Mouse (Mus musculus) gastrocnemius, postnatal 25 days (tissue): ENCODE data around the gene Pla2g15. TPM values are rescaled to one million over a fixed set of nuclear protein-coding genes. Genes with fewer than 3 reads are reported as not detected.
"Not testable (repeated sequence)": the region's sequence is repeated elsewhere in the genome, so short reads cannot be mapped to it uniquely, and the experiment has no call there.

Experiments
- DNase-seq: peaks from one replicate; pipeline ENCODE4 v3.0.0; 2022
- total RNA-seq, 2 experiments: library from RNA; stranded (reverse); gene quantifications; 1 replicate in 1 of 2; 2 replicates in 1 of 2; pipeline ENCODE4 v1.2.3; 2021

Gene Pla2g15
- total RNA-seq, 2 experiments from 2014 or later, result 2.9 to 3.8 TPM

DNA sequence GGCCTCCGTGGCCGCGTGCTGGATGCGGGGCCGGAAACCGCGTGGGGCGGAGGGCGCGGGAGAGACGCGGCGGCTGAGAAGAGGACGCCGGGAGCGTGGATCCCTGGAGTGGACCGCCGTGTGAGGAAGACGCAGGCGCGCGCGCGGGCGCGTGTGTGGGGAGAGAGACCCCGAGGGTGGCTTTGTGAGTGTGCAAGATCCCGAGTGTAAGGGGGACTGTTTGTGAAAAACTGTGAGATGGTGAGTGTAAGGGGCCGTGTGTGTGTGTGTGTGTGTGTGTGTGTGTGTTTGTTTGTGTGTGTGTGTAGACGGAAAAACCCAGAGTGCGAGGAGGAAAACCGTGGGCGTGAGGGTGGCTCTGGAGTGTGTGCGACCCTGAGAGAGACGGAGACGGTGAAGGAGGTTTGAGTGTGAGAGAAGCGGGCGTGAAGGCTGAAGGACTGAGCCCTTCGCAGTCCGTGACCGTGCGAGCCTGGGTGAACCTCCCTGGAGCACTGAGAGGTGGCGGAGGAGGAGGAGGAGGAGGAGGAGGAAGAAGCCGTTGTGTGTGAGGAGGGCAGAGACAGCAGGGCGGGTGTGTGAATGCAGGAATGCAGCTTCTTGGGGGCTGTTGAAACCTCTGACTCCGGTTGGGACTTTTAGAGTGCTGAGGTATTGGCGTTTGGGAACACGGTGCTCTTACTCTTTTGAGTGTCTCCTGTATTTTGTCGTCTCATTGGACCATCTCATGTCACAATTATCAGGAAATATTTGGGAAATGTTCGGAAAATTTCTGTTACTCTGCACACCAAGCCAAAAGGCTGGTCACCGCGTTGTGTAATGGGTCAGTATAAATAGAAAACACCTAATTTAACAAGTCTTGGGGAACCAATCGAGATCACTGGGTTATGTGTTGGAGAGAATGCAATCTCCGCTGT lies 19.1 kb downstream of the Pla2g15 start:
- DNase-seq, result peak; percentile 25

- DNase-seq, result no peak
These were observed 19.8 kb downstream of the Pla2g15 start for GRCm38 (mm10) chr8:106169934-106170480.

DNA sequence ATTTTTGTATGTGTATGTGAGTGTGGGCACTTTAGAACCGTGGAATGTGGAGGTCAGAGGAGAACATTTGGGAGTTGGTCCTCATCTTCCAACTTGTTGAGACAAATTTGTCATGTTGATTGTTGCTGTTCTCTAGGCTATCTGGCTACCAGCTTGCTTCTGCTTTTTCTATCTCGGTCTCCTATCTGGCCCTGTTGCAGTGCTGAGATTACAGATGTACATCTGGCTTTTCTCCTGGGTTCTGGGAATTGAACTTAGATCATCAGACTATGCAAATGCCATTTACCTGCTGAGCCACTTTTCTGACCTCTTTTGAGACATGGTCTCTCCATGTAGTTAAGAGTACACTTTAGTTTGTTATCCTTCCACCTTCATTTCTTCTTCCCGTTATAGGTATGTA lies 23.4 kb downstream of the Pla2g15 start:
- DNase-seq, result no peak

GRCm38 (mm10) chr8:106176891-106177290 lies 26.7 kb downstream of the Pla2g15 start:
- no peak for DNase-seq

DNA sequence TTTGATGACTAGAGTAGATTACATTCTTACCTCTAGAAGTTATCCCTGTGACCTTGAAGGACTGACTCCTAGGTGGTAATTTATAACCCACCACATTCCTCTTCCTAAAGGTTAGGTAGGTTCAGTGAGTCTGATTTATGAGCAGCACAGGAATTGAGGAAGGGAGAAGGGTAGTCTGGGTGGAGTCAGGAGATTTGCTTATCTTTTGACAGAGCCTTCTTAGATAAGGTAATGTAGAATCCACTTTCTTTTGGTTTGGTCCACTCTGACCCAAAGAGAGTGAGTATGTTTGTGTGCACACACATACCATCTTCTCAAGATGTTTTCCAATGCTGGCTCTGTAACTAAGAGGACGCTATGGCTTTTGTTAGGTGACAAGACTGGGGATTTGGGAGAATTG lies 27.4 kb downstream of the Pla2g15 start:
- no peak for DNase-seq

GRCm38 (mm10) chr8:106178428-106178827 lies 28.2 kb downstream of the Pla2g15 start:
- no peak for DNase-seq

DNA sequence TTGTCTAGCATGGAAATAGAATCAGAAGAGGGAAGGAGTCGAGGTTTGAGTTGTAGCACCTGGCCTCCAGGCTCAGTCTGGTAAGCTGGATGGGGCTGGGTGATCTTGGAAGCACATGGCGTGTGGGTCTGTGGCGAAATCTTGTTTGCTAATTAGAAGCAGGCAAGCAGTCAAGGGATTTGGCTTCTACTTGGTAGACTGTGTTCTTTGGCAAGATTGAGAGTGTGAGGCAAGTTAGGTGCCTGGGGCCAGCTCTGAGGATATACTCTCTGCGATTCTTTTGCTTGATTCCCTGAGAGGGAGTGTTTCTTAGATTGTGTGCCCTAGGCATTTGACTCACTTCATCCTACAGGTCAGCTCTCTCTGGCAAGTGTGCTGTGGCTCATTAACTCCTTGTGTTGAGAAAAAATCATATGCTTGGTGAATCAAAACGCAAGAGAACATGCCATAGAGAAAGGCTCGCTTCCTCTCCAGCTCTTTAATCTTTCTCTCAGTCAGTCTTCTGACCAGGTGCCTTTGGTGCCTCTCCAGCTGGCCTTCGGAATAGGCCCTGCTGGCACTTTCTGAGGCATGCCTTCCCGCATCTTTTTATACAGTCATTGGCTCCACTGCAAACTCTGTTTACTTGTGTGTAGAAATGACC lies 35.5 kb downstream of the Pla2g15 start:
- DNase-seq, result peak; percentile 70

DNA sequence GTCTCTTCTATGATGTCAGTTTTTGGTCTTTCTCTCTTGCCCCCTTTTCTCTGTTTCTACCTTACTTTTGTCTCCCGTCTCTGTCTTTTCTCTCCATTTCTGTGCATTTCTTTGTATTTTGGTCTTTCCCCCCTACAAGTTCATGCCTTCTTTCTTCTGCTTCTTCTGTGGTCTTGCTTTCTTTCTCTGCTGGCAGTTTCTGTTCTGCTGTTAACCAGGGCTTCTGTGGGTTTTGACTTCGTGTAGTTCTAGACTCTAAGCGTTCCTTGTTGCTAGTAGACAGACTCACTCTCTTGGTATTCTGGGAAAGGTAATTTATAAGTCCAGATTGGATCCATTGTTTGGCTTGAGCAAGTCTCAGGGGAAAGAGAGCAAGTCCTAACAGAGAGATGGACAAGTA lies 36.2 kb downstream of the Pla2g15 start:
- DNase-seq, result no peak

- no peak for DNase-seq
These were observed 39.0 kb downstream of the Pla2g15 start for GRCm38 (mm10) chr8:106189162-106189561.

DNA sequence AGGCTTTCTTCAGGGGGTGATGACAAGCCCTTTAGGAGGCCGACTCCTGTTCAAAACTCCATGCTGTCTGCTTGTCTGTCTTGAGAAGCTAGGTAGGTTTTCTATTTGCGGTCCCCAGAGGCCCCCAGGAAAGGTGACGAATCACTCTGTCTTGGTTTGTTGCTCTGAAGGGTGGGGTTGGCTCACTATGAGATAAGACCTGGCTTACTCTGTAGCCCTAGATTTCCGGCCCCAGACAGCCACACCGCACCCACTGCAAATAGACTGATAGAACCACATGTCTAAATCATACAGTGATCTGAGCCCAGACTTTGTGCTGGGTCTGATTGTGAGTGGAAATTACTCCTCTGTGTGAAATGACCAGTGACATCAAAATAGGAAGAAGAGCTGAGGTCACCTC lies 41.4 kb downstream of the Pla2g15 start:
- no peak for DNase-seq

GRCm38 (mm10) chr8:106193162-106193561 lies 43.0 kb downstream of the Pla2g15 start:
- no peak for DNase-seq

- DNase-seq, result no peak
These were observed 43.9 kb downstream of the Pla2g15 start for GRCm38 (mm10) chr8:106194062-106194461.

DNA sequence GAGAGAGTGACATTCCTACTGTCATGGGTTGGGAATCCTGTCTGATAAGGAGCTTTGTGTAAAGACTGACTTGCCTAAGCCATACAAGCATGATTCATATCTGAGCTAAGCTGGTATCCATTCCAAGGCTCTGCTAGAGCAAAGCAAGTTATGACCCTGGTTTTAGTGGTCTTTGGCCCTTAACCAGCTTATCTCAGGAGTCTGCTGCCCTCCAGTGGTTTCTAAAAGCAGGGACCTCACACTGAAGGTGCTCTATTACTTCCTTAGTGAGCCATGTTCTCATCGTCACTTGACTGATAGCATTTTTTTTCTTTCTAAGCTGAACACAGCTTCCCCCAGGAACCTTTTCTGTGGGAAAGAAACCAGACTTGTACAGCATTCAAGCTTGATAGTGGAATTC lies 48.5 kb downstream of the Pla2g15 start:
- DNase-seq, result no peak

DNA sequence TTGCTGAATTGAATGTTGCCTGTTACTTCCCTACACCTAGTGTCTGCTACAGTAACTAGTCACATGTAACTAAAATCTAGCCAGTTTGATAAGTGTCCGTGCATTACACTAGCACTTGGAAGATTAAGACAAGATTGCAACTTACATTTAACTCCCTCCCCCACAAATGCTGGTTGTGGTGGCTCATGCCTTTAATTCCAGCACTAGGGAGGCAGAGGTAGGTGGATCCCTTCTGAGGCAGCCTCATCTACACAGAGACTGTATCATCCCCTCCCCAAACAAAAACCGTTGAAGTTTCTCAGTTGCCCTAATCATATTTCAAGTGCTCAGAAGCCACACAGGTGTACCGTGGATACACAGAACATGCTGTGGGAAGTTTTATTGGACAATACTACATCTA lies 49.4 kb downstream of the Pla2g15 start:
- not testable (repeated sequence) for DNase-seq

- no peak for DNase-seq
These were observed 60.0 kb downstream of the Pla2g15 start for GRCm38 (mm10) chr8:106210035-106210731.

DNA sequence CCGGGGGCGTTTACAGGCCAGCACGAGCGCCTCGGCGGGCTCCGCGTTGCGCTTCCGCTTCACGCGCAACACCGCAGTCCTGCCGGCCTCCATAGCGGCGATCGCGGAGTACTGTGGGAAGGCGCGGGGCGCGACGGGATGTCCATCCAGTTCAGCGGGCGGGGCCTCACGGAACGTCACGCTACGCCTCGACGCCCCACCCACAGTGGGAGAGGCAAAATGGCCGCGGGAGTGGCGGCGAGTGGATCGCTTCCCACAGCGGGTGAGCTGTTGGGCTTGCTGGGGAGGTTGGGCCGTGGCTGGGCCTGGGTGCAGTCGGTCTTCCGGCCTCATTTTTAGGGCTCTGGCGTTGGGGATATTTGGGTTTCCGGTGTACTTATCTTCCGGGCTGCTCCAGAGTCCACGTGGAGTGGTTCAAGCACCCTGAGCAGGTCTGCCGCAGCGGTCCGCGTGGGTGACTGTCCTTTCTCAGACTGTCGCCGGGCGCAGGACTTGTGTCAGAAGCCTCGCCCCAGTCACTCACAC lies 60.7 kb downstream of the Pla2g15 start, which contains the start of the genes Slc7a6os and Prmt7:
Gene Slc7a6os (minus strand): TSS at position 115 of the 525 bp plus-strand sequence.
Gene Prmt7 (plus strand): TSS at position 116 of the 525 bp plus-strand sequence.
- DNase-seq, result peak; percentile 91

DNA sequence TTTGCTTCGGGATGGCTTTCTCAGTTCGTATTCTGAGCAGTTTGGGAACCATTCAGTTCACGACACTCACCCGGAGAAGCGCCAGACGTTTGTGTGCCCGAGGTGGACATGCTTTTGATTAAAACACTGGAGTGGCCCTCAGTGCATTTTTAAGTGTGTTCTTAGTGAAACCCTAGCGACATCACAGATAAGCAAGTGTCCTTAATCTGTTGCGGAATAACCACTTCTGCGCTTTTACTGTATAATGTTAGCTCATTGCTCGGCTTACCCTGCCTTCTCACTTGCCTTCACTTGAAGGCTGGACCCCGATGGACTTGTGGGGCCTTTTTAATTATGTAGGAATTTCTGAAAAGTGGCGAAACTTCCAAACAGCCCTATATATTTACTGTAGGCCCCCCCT lies 61.2 kb downstream of the Pla2g15 start:
- no peak for DNase-seq

GRCm38 (mm10) chr8:106213959-106214358 lies 63.8 kb downstream of the Pla2g15 start:
- DNase-seq, result no peak
